Mouse (Mus musculus): Measurements from ENCODE around the gene Bco1. TPM values are rescaled to one million over a fixed set of nuclear protein-coding genes. Genes with fewer than 3 reads are reported as not detected.

Bco1 gene
- polyA plus RNA-seq, 1 experiment from 2014 or later, result 0.34 TPM

DNA sequence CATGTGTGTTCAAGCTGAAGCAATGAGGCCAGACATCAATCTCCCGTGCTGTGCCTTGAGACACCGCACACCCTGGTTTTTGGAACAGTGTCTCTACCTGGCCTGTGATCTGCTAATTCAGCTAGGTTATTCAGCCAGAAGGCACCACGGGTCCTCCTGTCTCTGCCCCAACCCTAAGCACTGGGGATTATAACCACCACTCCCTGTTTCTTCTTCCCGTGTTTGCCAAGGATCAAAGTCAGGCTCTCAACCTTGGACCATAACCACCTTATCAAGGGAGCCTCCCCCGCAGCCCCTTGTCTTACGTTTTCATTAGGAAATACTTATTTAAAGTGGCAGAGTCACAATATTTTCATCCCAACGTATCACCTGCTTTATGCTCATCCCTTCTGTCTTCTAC is 20.9 kb downstream of the Bco1 start:
- H3K27ac ChIP-seq (ENCODE audit: poor library complexity, severe bottlenecking), result no peak overlapping the region
- ATAC-seq (ENCODE audit: insufficient number of reproducible peaks, low FRiP score), result no peak
- WGBS, result 69% methylated on average over 7 of the region's 7 CpGs

DNA sequence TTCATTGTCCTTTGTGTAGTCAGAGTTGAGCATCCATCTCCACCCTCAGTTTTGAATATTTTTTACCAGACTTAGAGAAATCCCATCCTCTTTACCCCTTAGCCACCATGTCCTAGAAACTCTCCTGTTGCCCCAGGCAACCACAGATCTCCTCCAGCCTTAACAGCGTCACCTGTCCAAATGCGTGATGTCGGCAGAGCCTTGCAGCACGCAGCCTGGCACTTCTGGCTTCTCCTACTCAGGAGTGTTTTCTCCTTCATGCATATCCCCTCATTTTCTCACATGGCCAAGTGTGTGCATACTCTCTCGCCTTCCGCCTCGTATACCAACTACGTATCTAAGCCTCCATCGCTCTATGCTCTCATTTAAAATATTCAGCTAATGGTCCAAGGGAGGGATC is 22.8 kb downstream of the Bco1 start:
- 85% methylated on average over 9 of the region's 9 CpGs for WGBS

More for the DNA sequence above, 20.9 kb downstream of the Bco1 start:
- no peaks in the 10 kb centered on the region for H3K36me3 ChIP-seq
- no peaks in the 10 kb centered on the region for H3K27me3 ChIP-seq (replicated peaks)
- no peaks in the 10 kb centered on the region for H3K9me3 ChIP-seq (replicated peaks)
- H3K4me2 ChIP-seq, result no peak overlapping the region
- no peak overlapping the region for H3K4me3 ChIP-seq
- peaks cover 13% of the 10 kb centered on the region for H3K4me1 ChIP-seq (replicated peaks)
- no peak overlapping the region for H3K9ac ChIP-seq

DNA sequence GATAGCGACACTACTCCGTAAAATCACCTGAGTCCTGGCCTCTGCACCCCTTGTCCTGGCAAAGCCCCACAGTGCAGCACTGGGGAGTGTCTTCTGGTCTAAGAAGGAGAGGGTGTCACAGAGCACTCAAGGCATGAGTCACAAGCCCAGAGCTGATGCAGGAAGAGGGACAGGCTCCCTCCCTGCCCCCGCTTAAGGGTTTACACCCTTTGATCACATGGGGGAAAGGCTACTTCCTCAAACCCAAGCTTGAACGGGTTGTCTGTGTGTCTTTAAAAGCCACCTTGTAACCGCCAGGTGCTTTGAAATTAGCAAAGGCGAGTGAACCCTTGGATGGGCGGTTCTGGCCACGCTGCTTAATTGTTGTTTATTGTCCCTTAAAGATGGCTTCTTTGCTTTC is 25.6 kb downstream of the Bco1 start:
- no peak for ATAC-seq (ENCODE audit: insufficient number of reproducible peaks, low FRiP score)
- Histone ChIP-seq H3K27ac (ENCODE audit: poor library complexity, severe bottlenecking) (no peak overlapping the region), H3K9me3 (replicated peaks) (no peaks in the 10 kb centered on the region)

More for the DNA sequence above, 22.8 kb downstream of the Bco1 start:
- no peaks in the 10 kb centered on the region for H3K27me3 ChIP-seq (replicated peaks)
- no peaks in the 10 kb centered on the region for H3K36me3 ChIP-seq
- peaks cover 13% of the 10 kb centered on the region for H3K4me1 ChIP-seq (replicated peaks)
- no peak overlapping the region for H3K4me2 ChIP-seq
- H3K9me3 ChIP-seq (replicated peaks), result no peaks in the 10 kb centered on the region
- H3K9ac ChIP-seq, result no peak overlapping the region
- ATAC-seq (ENCODE audit: insufficient number of reproducible peaks, low FRiP score), result no peak
- no peak overlapping the region for H3K4me3 ChIP-seq
- no peak overlapping the region for H3K27ac ChIP-seq (ENCODE audit: poor library complexity, severe bottlenecking)

DNA sequence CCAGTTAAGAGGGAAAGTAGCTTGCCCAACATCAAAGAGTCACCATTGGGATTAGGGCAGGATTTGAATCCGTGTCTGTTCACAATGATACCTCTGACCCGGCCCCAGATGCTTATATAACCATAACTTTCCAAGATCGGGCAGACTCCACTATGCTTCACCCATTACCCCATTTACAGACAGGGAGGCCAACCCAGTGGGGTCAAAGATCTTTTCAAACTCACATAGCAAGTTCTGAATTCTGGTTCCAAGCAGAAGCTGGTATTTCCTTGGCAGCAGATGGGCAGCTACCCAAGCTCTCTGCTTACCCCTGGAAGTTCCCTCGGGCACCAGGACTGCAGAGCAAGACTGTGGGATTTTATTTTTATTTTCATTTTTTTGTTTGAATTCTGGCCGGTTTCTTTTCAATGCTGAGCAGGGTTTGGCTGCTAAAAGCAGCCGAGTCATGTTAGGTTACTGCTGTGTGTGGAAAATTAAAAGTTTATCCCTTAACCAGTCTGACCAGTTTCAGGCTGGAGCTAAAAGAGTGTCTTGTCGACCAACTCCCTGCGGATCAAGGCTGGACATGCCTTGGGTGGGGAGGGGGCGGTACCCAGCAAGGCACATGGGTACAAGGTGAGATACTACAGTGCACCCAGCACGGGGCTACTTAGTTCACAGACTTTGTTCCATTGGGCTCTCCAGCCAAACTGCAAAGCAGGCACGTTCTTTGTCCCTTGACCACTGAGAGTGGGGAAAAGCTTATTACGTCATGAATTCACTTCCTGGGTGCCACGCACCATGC is 28.4 kb downstream of the Bco1 start:
- no peaks in the 10 kb centered on the region for H3K27me3 ChIP-seq (replicated peaks)
- no peaks in the 10 kb centered on the region for H3K4me1 ChIP-seq (replicated peaks)
- WGBS, result 75% methylated on average over 13 of the region's 13 CpGs
- no peaks in the 10 kb centered on the region for H3K9me3 ChIP-seq (replicated peaks)
- H3K27ac ChIP-seq (ENCODE audit: poor library complexity, severe bottlenecking), result no peak overlapping the region
- H3K4me2 ChIP-seq, result no peak overlapping the region
- no peak overlapping the region for H3K4me3 ChIP-seq
- H3K36me3 ChIP-seq, result no peaks in the 10 kb centered on the region
- no peak overlapping the region for H3K9ac ChIP-seq
- no peak for ATAC-seq (ENCODE audit: insufficient number of reproducible peaks, low FRiP score)

More for the DNA sequence above, 25.6 kb downstream of the Bco1 start:
- Histone ChIP-seq H3K36me3 (no peaks in the 10 kb centered on the region), H3K4me2 (no peak overlapping the region), H3K4me1 (replicated peaks) (no peaks in the 10 kb centered on the region), H3K27me3 (replicated peaks) (no peaks in the 10 kb centered on the region), H3K9ac (no peak overlapping the region), H3K4me3 (no peak overlapping the region)
- WGBS, result 63% methylated on average over 8 of the region's 8 CpGs

DNA sequence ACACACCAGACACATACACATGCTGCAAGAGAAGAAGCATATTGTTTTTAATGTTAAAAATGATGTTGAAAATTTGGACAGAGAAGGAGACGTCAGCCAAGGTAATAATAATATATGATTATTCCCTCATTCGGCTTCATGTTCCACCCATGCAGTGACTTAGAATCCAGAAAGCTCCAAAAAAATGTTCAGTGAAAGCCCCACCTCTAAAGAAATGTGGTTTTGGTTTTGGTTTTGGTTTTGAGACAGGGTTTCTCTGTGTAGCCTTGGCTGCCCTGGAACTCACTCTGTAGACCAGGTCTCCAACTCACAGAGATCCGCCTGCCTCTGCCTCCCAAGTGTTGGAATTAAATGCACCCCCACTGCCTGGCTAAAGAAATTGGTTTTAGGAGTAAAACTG is 30.2 kb downstream of the Bco1 start:
- H3K36me3 ChIP-seq, result no peaks in the 10 kb centered on the region
- no peak overlapping the region for H3K4me3 ChIP-seq
- no peak overlapping the region for H3K4me2 ChIP-seq
- no peak for ATAC-seq (ENCODE audit: insufficient number of reproducible peaks, low FRiP score)
- H3K4me1 ChIP-seq (replicated peaks), result no peaks in the 10 kb centered on the region
- H3K9me3 ChIP-seq (replicated peaks), result no peaks in the 10 kb centered on the region
- H3K27me3 ChIP-seq (replicated peaks), result no peaks in the 10 kb centered on the region
- 82% methylated on average over 3 of the region's 3 CpGs for WGBS
- no peak overlapping the region for H3K9ac ChIP-seq
- no peak overlapping the region for H3K27ac ChIP-seq (ENCODE audit: poor library complexity, severe bottlenecking)

DNA sequence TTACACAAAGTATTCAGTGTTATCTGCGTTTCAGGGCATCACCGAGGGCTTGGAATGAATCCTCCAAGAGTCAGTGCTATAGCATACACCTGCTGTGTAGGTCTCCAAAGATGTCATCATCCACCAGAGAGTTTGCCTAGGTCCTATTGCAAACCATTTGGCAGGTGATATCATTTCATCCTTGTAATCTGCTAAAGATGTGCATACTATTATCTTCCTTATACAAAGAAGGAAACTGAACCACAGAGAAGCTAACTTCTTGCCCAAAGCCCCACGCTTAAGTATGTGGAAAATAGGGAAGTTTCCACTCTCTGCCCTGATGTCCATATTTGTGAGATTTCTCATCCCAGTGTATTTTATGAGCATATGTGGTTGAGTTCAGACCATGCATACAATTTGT is 30.8 kb downstream of the Bco1 start:
- ATAC-seq (ENCODE audit: insufficient number of reproducible peaks, low FRiP score), result no peak
- no peak overlapping the region for H3K4me2 ChIP-seq
- H3K4me3 ChIP-seq, result no peak overlapping the region
- WGBS, result 83% methylated on average over 3 of the region's 3 CpGs
- H3K27me3 ChIP-seq (replicated peaks), result no peaks in the 10 kb centered on the region
- no peaks in the 10 kb centered on the region for H3K9me3 ChIP-seq (replicated peaks)
- H3K36me3 ChIP-seq, result no peaks in the 10 kb centered on the region
- no peak overlapping the region for H3K27ac ChIP-seq (ENCODE audit: poor library complexity, severe bottlenecking)
- no peaks in the 10 kb centered on the region for H3K4me1 ChIP-seq (replicated peaks)
- no peak overlapping the region for H3K9ac ChIP-seq

DNA sequence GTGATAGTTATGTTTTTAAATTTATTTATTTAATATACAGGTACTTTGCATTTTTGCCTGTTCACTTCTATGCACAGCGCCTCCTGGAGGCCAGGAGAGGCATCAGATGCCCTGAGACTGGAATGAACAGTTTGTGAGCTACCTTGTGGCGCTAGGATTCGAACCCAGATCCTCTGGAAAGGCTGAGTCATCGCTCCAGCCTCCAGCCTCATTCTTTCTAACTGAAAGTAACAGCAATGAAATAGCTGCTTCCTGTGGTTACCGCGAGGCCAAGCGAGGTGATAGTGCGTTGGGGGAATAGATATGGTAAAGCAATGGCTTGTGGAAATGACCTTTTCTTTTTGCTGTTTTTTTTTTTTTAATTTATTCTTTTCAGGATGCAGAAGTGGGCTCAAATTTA is 31.4 kb downstream of the Bco1 start:
- Histone ChIP-seq H3K9ac (no peak overlapping the region), H3K9me3 (replicated peaks) (no peaks in the 10 kb centered on the region), H3K36me3 (no peaks in the 10 kb centered on the region), H3K4me1 (replicated peaks) (no peaks in the 10 kb centered on the region), H3K27me3 (replicated peaks) (no peaks in the 10 kb centered on the region), H3K4me2 (no peak overlapping the region), H3K27ac (ENCODE audit: poor library complexity, severe bottlenecking) (no peak overlapping the region), H3K4me3 (no peak overlapping the region)
- WGBS, result 81% methylated on average over 8 of the region's 8 CpGs
- no peak for ATAC-seq (ENCODE audit: insufficient number of reproducible peaks, low FRiP score)

DNA sequence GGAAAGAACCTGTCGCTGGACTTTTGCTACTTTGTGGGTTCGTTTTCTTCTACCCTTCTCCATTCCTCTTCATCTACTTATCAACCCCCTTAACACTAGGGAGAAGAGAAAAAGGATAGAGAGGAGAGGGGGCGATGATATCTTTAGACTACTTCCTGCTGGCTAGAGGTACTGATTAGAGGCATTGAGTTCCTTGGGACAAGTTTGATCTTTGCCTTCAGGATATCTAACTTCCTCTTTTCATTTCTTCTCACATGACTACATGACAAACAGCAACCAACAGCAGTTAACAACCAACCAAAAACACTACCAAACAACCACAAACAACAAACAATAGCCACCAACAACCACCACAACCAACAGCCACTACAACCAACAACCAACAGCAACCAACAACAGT is 38.0 kb downstream of the Bco1 start:
- WGBS, result 60% methylated on average over 3 of the region's 3 CpGs
- Histone ChIP-seq H3K36me3 (no peaks in the 10 kb centered on the region), H3K4me3 (no peak overlapping the region), H3K4me1 (replicated peaks) (peaks cover 6% of the 10 kb centered on the region), H3K27ac (ENCODE audit: poor library complexity, severe bottlenecking) (no peak overlapping the region), H3K27me3 (replicated peaks) (no peaks in the 10 kb centered on the region), H3K9me3 (replicated peaks) (peaks cover 4% of the 10 kb centered on the region; the same call in 1 of the 2 replicates), H3K4me2 (no peak overlapping the region), H3K9ac (no peak overlapping the region)
- no peak for ATAC-seq (ENCODE audit: insufficient number of reproducible peaks, low FRiP score)

DNA sequence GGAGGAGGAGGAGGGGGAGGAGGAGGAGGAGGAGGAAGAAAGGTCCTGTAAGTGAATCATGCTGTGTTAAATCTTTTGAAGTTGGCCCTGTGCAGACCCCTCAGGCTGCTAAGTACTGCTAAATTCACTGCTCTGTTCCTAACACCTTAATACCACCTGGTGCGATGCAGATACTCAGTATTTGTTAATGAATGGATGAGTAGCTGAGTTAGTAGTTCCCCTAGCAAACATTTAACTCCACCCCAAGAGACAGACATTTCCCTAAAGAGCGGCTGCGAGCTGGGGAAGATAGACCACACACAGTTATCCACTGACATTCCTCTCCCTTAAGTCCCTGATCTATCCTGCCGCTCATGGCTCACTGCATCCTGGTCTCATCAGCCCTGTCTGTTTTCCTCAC is 40.7 kb downstream of the Bco1 start:
- no peak for ATAC-seq (ENCODE audit: insufficient number of reproducible peaks, low FRiP score)
- Histone ChIP-seq H3K4me2 (no peak overlapping the region), H3K36me3 (no peaks in the 10 kb centered on the region), H3K9ac (no peak overlapping the region), H3K4me1 (replicated peaks) (peaks cover 6% of the 10 kb centered on the region), H3K4me3 (no peak overlapping the region), H3K27ac (ENCODE audit: poor library complexity, severe bottlenecking) (no peak overlapping the region), H3K27me3 (replicated peaks) (no peaks in the 10 kb centered on the region), H3K9me3 (replicated peaks) (peaks cover 10% of the 10 kb centered on the region)
- 17% methylated on average over 4 of the region's 4 CpGs for WGBS

DNA sequence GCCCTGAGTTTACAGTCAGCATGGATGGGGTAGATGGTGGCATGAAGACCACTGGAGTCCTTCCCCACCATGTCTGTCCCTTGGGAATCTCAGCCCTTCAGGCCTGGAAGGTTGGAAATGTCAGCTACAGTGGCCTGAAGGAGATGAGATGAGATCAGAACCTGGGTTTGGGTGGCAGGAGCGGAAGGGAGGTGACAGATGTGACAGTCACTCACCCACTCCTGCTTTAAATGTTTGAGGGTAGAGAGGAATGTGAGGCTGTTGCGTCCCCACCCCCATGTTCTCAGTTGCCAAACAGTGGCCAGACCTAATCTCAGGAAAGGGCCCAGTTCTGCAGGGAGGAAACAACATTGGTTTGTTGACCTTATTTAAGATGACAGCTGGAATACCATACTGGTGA is 41.1 kb downstream of the Bco1 start:
- ATAC-seq (ENCODE audit: insufficient number of reproducible peaks, low FRiP score), result no peak
- Histone ChIP-seq H3K27ac (ENCODE audit: poor library complexity, severe bottlenecking) (no peak overlapping the region), H3K9ac (no peak overlapping the region), H3K27me3 (replicated peaks) (no peaks in the 10 kb centered on the region), H3K4me2 (no peak overlapping the region), H3K36me3 (no peaks in the 10 kb centered on the region), H3K4me3 (no peak overlapping the region), H3K9me3 (replicated peaks) (peaks cover 10% of the 10 kb centered on the region), H3K4me1 (replicated peaks) (peaks cover 6% of the 10 kb centered on the region)
- WGBS, result 24% methylated on average over 2 of the region's 2 CpGs

DNA sequence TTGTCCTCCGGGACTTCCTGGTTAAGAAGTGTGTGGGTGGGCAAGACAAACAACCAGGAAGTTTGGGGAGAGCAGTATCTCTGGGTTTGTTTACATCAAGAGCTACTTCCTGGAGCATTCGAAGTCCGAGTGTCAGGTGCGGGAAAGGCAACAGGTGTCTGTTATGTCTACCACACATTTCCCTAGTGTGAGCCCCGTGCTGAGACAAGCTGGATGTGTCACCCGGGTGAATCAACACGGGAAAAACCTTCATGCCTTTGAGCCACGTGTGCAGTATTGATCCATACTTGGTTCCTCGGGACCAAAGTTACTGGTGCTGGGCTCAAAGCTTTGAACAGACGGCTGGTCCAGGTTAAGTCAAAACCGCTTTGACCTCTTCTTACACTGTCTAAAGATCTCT is 41.7 kb downstream of the Bco1 start:
- WGBS, result 41% methylated on average over 11 of the region's 11 CpGs
- no peaks in the 10 kb centered on the region for H3K36me3 ChIP-seq
- peaks cover 10% of the 10 kb centered on the region for H3K9me3 ChIP-seq (replicated peaks)
- H3K9ac ChIP-seq, result no peak overlapping the region
- no peak overlapping the region for H3K4me3 ChIP-seq
- no peak overlapping the region for H3K27ac ChIP-seq (ENCODE audit: poor library complexity, severe bottlenecking)
- no peaks in the 10 kb centered on the region for H3K27me3 ChIP-seq (replicated peaks)
- no peak overlapping the region for H3K4me2 ChIP-seq
- no peak for ATAC-seq (ENCODE audit: insufficient number of reproducible peaks, low FRiP score)
- peaks cover 6% of the 10 kb centered on the region for H3K4me1 ChIP-seq (replicated peaks)

DNA sequence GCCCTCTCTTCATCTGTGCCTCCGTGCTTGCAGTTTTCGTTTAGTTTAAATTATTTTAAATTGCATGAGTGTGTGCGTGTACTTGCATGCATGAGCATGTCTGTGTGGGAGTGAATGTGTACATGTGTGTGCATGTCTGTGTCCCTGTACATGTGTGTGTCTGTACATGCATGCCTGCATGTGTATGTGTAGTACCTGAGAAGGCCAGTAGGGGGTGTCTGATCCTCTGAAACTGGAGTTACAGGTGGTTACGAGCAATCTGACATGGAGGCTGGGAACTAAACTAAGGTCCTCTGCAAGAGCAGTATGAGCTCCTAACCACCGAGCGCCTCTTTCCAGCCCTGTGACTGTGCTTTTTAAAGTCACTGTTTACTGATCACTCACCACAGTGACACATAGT is 52.9 kb downstream of the Bco1 start:
- H3K4me1 ChIP-seq (replicated peaks), result no peaks in the 10 kb centered on the region
- H3K36me3 ChIP-seq, result no peaks in the 10 kb centered on the region
- H3K4me3 ChIP-seq, result no peak overlapping the region
- no peak overlapping the region for H3K4me2 ChIP-seq
- no peak overlapping the region for H3K9ac ChIP-seq
- no peak overlapping the region for H3K27ac ChIP-seq (ENCODE audit: poor library complexity, severe bottlenecking)
- 90% methylated on average over 6 of the region's 6 CpGs for WGBS
- ATAC-seq (ENCODE audit: insufficient number of reproducible peaks, low FRiP score), result no peak
- H3K27me3 ChIP-seq (replicated peaks), result no peaks in the 10 kb centered on the region
- H3K9me3 ChIP-seq (replicated peaks), result peaks cover 6% of the 10 kb centered on the region; the same call in 1 of the 2 replicates
